16 mouse cellular contexts compared by ENCODE assay signal in genomic region chr15:7934580-7934979, GRCm38 (mm10).
DNase-seq lines count a peak whose midpoint lies in the region; ATAC-seq and TF ChIP-seq lines count a peak whose summit lies in the region.
"Had no signal": no experiment of that assay in that cellular context is flagged by ENCODE, and none has a peak within 500 bp of the region (broad histone marks: within the 10 kb centered on the region; RNA-seq: fewer than 3 reads in every experiment).

No protein-coding gene starts in this region.

- ATAC-seq in lung, embryonic 14.5 days (ENCODE audit: insufficient read depth) = peak; percentile 50; the same call in 1 of the 2 replicates
- ATAC-seq in megakaryocyte-erythroid progenitor cell, adult 5-6 weeks (replicated peaks; ENCODE audit: low FRiP score, low TSS enrichment, poor library complexity, severe bottlenecking) = peak; percentile 34; the same call in 1 of the 2 replicates
- ATAC-seq: forebrain, embryonic 15.5 days had no signal

- H3K4me3 ChIP-seq in gastrocnemius, adult 2 months = peak overlapping the region; percentile 46
- H3K4me3 ChIP-seq in lung, embryonic 14.5 days (ENCODE audit: low read depth, low read length) = no peak overlapping the region
- H3K4me3 ChIP-seq in lung, adult 2 months (replicated peaks; ENCODE audit: extremely low read depth, low read depth, low read length) = no peak overlapping the region
- H3K4me3 ChIP-seq: forebrain, embryonic 15.5 days; liver, embryonic 13.5 days; midbrain, embryonic 10.5 days; neural tube, embryonic 12.5 days had no signal

- DNase-seq in gastrocnemius, adult 2 months = no peak
- DNase-seq in gastrocnemius, postnatal 36 days = no peak
- peak; percentile 37 for DNase-seq in lung, embryonic 14.5 days
- no peak for DNase-seq in lung, adult 2 months
- peak; percentile 32 for DNase-seq in heart, postnatal 4 days
- DNase-seq in retina, embryonic 14.5 days (ENCODE audit: low spot score) = no peak
- no peak for DNase-seq in frontal cortex, postnatal 10 days (ENCODE audit: low spot score in 2 of 2)
- DNase-seq: cerebellum, adult 8-10 months; layer of hippocampus, postnatal 36 days; liver, embryonic 13.5 days; right cerebral cortex, adult 18-20 months; thymus, postnatal 25 days had no signal

- TF ChIP-seq POLR2A in lung, adult 2 months (IDR thresholded peaks at IDR 0.05; ENCODE audit: borderline replicate concordance, extremely low read depth, low read depth, low read length) = no peak

- intact Hi-C loops in gastrocnemius, adult 2 months (cut with DNase I) = loop anchor here (5.0 kb wide), 1 partner anchor 58 kb away; no protein-coding TSS in a partner anchor
- intact Hi-C loops in gastrocnemius, postnatal 36 days (cut with DNase I) = no loop called here

- 15% methylated on average over 4 of the region's 4 CpGs for WGBS in lung, embryonic 14.5 days
- 15% methylated on average over 4 of the region's 4 CpGs for WGBS in lung, adult 2 months

- peak overlapping the region; percentile 20; the same call in 1 of the 2 replicates for H3K27ac ChIP-seq in gastrocnemius, adult 2 months
- H3K27ac ChIP-seq in lung, embryonic 14.5 days (ENCODE audit: low read depth) = no peak overlapping the region
- H3K27ac ChIP-seq: forebrain, embryonic 15.5 days; liver, embryonic 13.5 days; midbrain, embryonic 10.5 days; neural tube, embryonic 12.5 days had no signal

- H3K4me1 ChIP-seq in lung, embryonic 14.5 days (ENCODE audit: insufficient read depth) = 0 out of 2 replicates have a peak, but pooled peaks cover 6% of the 10 kb centered on the region
- H3K4me1 ChIP-seq in lung, adult 2 months (ENCODE audit: control insufficient read depth, insufficient read depth, low read length) = peaks cover 11% of the 10 kb centered on the region
- H3K4me1 ChIP-seq: forebrain, embryonic 15.5 days; neural tube, embryonic 12.5 days had no signal

- peak overlapping the region; percentile 48 for H3K4me2 ChIP-seq in lung, embryonic 14.5 days
- H3K4me2 ChIP-seq: forebrain, embryonic 15.5 days; neural tube, embryonic 12.5 days had no signal

- no peak for TF ChIP-seq CTCF in gastrocnemius, adult 2 months (IDR thresholded peaks at IDR 0.05)
- TF ChIP-seq CTCF in lung, embryonic 14.5 days (IDR thresholded peaks at IDR 0.05; ENCODE audit: low read depth) = no peak
- no peak for TF ChIP-seq CTCF in lung, adult 2 months (IDR thresholded peaks at IDR 0.05; ENCODE audit: insufficient read depth, low read length)

- no peaks in the 10 kb centered on the region for H3K27me3 ChIP-seq in lung, embryonic 14.5 days (ENCODE audit: insufficient read depth, low read length)
- H3K27me3 ChIP-seq: forebrain, embryonic 15.5 days; liver, embryonic 13.5 days; neural tube, embryonic 12.5 days had no signal

- no peaks in the 10 kb centered on the region for H3K36me3 ChIP-seq in lung, embryonic 14.5 days (ENCODE audit: insufficient read depth)
- H3K36me3 ChIP-seq: forebrain, embryonic 15.5 days; liver, embryonic 13.5 days; midbrain, embryonic 10.5 days; neural tube, embryonic 12.5 days had no signal

- H3K9me3 ChIP-seq in lung, embryonic 14.5 days (ENCODE audit: low read depth, low read length) = no peaks in the 10 kb centered on the region
- H3K9me3 ChIP-seq: forebrain, embryonic 15.5 days; liver, embryonic 13.5 days; midbrain, embryonic 10.5 days; neural tube, embryonic 12.5 days had no signal

- H3K9ac ChIP-seq in lung, embryonic 14.5 days = no peak overlapping the region
- H3K9ac ChIP-seq: forebrain, embryonic 15.5 days; liver, embryonic 13.5 days; neural tube, embryonic 12.5 days had no signal

Comparison
In these comparisons a context has a peak if more than half of its experiments do, and no peak if none do; other contexts are left out.
1. DNase-seq: peak in lung, embryonic 14.5 days (single experiment) and heart, postnatal 4 days (single experiment); none in gastrocnemius, adult 2 months (single experiment), gastrocnemius, postnatal 36 days (0 of 2), lung, adult 2 months (single experiment), retina, embryonic 14.5 days (single experiment) and frontal cortex, postnatal 10 days (0 of 2).